Mouse (Mus musculus): ENCODE data around the gene Gjc1.

Gjc1 gene

GRCm38 (mm10) chr11:102814881-102815280, 4.6 kb downstream of the Gjc1 start:
- no peak for DNase-seq (ENCODE audit: low spot score)

- no peak for DNase-seq (ENCODE audit: low spot score)
These were observed 8.6 kb downstream of the Gjc1 start for GRCm38 (mm10) chr11:102810721-102811485.

- DNase-seq (ENCODE audit: low spot score) = no peak
These were observed 11.3 kb downstream of the Gjc1 start for GRCm38 (mm10) chr11:102808246-102808645.

GRCm38 (mm10) chr11:102803453-102803852, 16.0 kb downstream of the Gjc1 start:
- DNase-seq (ENCODE audit: low spot score) = no peak

GRCm38 (mm10) chr11:102794157-102794556, 25.3 kb downstream of the Gjc1 start:
- no peak for DNase-seq (ENCODE audit: low spot score)

GRCm38 (mm10) chr11:102791682-102792445, 27.6 kb downstream of the Gjc1 start:
- DNase-seq (ENCODE audit: low spot score) = no peak

GRCm38 (mm10) chr11:102787688-102788177, 31.8 kb downstream of the Gjc1 start:
- DNase-seq (ENCODE audit: low spot score) = no peak

GRCm38 (mm10) chr11:102783443-102783842, 36.1 kb downstream of the Gjc1 start:
- DNase-seq (ENCODE audit: low spot score) = no peak

GRCm38 (mm10) chr11:102781523-102781922, 38.0 kb downstream of the Gjc1 start:
- DNase-seq (ENCODE audit: low spot score) = no peak

- no peak for DNase-seq (ENCODE audit: low spot score)
These were observed 38.5 kb downstream of the Gjc1 start for GRCm38 (mm10) chr11:102780986-102781351.

GRCm38 (mm10) chr11:102780271-102780985, 39.1 kb downstream of the Gjc1 start:
- DNase-seq (ENCODE audit: low spot score) = no peak

- no peak for DNase-seq (ENCODE audit: low spot score)
These were observed 39.7 kb downstream of the Gjc1 start for GRCm38 (mm10) chr11:102779824-102780223.

GRCm38 (mm10) chr11:102779081-102779638, 40.3 kb downstream of the Gjc1 start:
- DNase-seq (ENCODE audit: low spot score) = no peak

GRCm38 (mm10) chr11:102778597-102778996, 40.9 kb downstream of the Gjc1 start:
- DNase-seq (ENCODE audit: low spot score) = no peak

- no peak for DNase-seq (ENCODE audit: low spot score)
These were observed 41.3 kb downstream of the Gjc1 start for GRCm38 (mm10) chr11:102778165-102778564.

- DNase-seq (ENCODE audit: low spot score) = no peak
These were observed 41.9 kb downstream of the Gjc1 start for GRCm38 (mm10) chr11:102777598-102777997.

- DNase-seq (ENCODE audit: low spot score) = peak; percentile 87
These were observed 44.8 kb downstream of the Gjc1 start for GRCm38 (mm10) chr11:102774621-102775141.

- peak; percentile 75 for DNase-seq (ENCODE audit: low spot score)
These were observed 45.5 kb downstream of the Gjc1 start for GRCm38 (mm10) chr11:102773713-102774611.

GRCm38 (mm10) chr11:102772771-102773700, 46.5 kb downstream of the Gjc1 start:
- no peak for DNase-seq (ENCODE audit: low spot score)

Measured in yolk sac, embryonic 10.5 days (tissue).